Mouse (Mus musculus) splenic B cell, adult 2 months (primary cell): Measurements from ENCODE around the gene Nrk.

Experiments used
- DNase-seq: peaks from one replicate; pipeline ENCODE4 v3.0.0-alpha.2; 2011; ENCODE audit warnings: low read depth, low spot score
- H3K27me3 ChIP-seq: 2 replicates; pipeline ENCODE4 v1.6.1; 2012; ENCODE audit warnings: mild to moderate bottlenecking, low read length, moderate library complexity, mixed read lengths; ENCODE audit not compliant: control insufficient read depth, poor library complexity, insufficient read depth, severe bottlenecking
- H3K36me3 ChIP-seq: 2 replicates; pipeline ENCODE4 v1.6.1; 2012; ENCODE audit warnings: mild to moderate bottlenecking, low read length, moderate library complexity, mixed read lengths; ENCODE audit not compliant: control insufficient read depth, poor library complexity, insufficient read depth, severe bottlenecking

The Nrk gene

GRCm38 (mm10) chrX:138914041-138914776 lies at the start of gene Nrk:
TSS of gene Nrk (plus strand) at chrX:138914430.
- H3K36me3 ChIP-seq, result no peaks in the 10 kb centered on the region
- H3K27me3 ChIP-seq, result no peaks in the 10 kb centered on the region

GRCm38 (mm10) chrX:138913366-138913765 lies 864 bp upstream of the Nrk start:
- no peaks in the 10 kb centered on the region for H3K27me3 ChIP-seq
- no peak for DNase-seq

More at GRCm38 (mm10) chrX:138914041-138914776, at the start of gene Nrk:
- DNase-seq, result no peak

GRCm38 (mm10) chrX:138914777-138915114 lies 516 bp downstream of the Nrk start:
- no peak for DNase-seq
- Histone ChIP-seq H3K36me3 (no peaks in the 10 kb centered on the region), H3K27me3 (no peaks in the 10 kb centered on the region)

More at GRCm38 (mm10) chrX:138913366-138913765, 864 bp upstream of the Nrk start:
- H3K36me3 ChIP-seq, result no peaks in the 10 kb centered on the region

DNA sequence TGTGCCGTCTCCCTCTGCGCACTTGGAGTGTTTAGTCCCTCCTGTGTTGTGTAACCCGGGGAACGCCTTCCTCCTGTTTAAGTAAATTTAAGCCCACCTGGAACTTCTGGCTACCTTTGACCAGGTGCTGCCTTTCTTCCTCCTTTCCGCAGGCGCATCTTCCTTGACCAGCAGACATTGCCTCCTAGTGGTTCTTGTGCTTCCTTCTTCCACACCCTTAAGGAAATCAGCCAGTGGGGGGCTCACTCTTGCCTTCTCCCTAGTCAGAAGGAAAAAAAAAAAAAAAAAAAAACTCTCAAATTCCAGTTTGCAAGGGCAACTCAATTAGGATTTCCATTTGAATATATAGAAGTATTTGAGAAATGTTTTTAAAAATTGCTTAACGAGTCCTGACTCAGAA lies 4.8 kb downstream of the Nrk start:
- Histone ChIP-seq H3K36me3 (no peaks in the 10 kb centered on the region), H3K27me3 (no peaks in the 10 kb centered on the region)
- no peak for DNase-seq

DNA sequence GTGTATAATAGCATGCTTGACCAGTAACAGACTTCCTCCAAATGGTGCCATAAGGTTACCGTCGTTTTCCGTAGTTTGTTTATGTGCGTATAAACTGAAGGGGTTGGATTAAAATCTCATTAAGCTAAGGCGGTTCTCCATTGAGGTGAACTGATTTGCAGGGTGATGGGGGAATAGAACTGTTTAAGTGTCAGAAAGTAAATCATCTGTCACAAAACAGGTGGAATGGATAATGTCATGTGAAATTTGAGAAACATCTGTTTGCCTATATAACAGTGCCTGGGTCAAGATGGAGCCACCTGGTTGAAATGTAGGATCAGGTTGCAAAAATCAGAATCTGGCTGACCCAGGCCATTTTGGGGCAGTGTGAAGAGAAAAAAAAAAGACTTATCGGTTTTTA lies 29.7 kb downstream of the Nrk start:
- DNase-seq, result no peak
- no peaks in the 10 kb centered on the region for H3K27me3 ChIP-seq
- no peaks in the 10 kb centered on the region for H3K36me3 ChIP-seq

GRCm38 (mm10) chrX:138960713-138961112 lies 46.5 kb downstream of the Nrk start:
- H3K36me3 ChIP-seq, result no peaks in the 10 kb centered on the region
- DNase-seq, result no peak
- H3K27me3 ChIP-seq, result no peaks in the 10 kb centered on the region

- no peak for DNase-seq
- H3K36me3 ChIP-seq, result no peaks in the 10 kb centered on the region
- H3K27me3 ChIP-seq, result no peaks in the 10 kb centered on the region
These were observed 64.3 kb downstream of the Nrk start for GRCm38 (mm10) chrX:138978501-138978900.

DNA sequence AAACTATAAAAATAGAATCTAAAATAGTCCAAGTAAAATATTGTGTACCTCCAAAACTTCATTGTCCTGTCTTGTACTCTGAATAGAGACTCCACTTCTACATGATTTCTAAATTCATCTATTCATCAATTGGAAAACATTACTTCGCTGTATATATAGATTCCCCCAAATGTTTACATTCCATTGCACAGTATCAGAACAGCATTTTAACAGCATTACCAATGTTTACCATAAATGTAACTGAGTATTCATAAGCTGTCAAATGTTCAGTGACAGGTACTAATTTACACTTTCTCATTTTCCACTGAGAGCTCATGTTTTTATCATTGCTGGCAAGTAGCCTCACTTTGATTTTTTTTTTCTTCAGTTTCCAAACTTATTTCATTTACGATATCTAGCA lies 65.0 kb downstream of the Nrk start:
- no peaks in the 10 kb centered on the region for H3K27me3 ChIP-seq

DNA sequence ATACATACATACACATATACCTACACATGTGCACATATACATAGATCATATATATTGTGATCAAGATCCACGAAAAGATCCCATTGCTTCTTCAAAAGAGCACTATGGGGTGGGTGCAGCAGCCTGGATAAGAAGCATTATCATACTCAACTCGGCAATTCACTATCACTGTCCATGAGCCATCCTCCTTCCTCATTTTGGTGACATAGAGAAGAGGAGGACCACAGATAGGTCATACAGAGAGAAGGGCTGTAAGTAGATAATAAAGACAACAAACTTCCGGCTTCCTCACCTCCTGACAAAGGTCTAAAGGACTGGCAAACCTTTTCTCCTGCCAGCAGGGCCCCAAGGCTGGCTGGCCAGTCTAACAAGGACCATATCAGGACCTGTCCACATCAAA lies 100.3 kb downstream of the Nrk start:
- Histone ChIP-seq H3K27me3 (no peaks in the 10 kb centered on the region), H3K36me3 (no peaks in the 10 kb centered on the region)
- DNase-seq, result no peak

More for the DNA sequence above, 65.0 kb downstream of the Nrk start:
- no peak for DNase-seq
- no peaks in the 10 kb centered on the region for H3K36me3 ChIP-seq

- DNase-seq, result no peak
- Histone ChIP-seq H3K36me3 (no peaks in the 10 kb centered on the region), H3K27me3 (no peaks in the 10 kb centered on the region)
These were observed 102.3 kb downstream of the Nrk start for GRCm38 (mm10) chrX:139016540-139016939.

- no peaks in the 10 kb centered on the region for H3K36me3 ChIP-seq
- H3K27me3 ChIP-seq, result no peaks in the 10 kb centered on the region
- no peak for DNase-seq
These were observed 112.4 kb downstream of the Nrk start for GRCm38 (mm10) chrX:139026532-139027097.

DNA sequence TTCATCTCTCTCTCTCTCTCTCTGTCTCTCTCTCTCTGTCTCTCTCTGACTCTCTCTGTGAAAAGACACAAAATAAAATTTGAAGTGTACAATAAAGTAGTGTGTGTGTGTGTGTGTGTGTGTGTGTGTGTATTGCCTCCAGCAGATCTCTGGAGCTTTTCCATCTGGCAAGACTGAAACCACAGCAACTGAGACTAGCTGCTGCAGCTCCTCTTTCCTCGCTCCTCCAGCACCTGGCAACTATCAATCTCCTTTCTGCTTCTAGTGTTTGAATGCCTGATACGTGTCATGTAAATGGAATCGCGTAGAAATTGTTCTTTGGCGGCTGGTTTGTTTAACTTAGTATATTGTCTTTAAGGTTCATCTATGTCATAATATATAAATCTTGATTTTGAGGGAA lies 113.1 kb downstream of the Nrk start:
- no peaks in the 10 kb centered on the region for H3K36me3 ChIP-seq
- no peak for DNase-seq
- H3K27me3 ChIP-seq, result no peaks in the 10 kb centered on the region

- H3K36me3 ChIP-seq, result no peaks in the 10 kb centered on the region
- no peak for DNase-seq
- no peaks in the 10 kb centered on the region for H3K27me3 ChIP-seq
These were observed 113.7 kb downstream of the Nrk start for GRCm38 (mm10) chrX:139027909-139028308.

GRCm38 (mm10) chrX:139037666-139038065 lies 123.4 kb downstream of the Nrk start:
- Histone ChIP-seq H3K36me3 (no peaks in the 10 kb centered on the region), H3K27me3 (no peaks in the 10 kb centered on the region)
- DNase-seq, result no peak

GRCm38 (mm10) chrX:139039314-139039713 lies 125.1 kb downstream of the Nrk start:
- Histone ChIP-seq H3K36me3 (no peaks in the 10 kb centered on the region), H3K27me3 (no peaks in the 10 kb centered on the region)
- no peak for DNase-seq

GRCm38 (mm10) chrX:139041148-139041547 lies 126.9 kb downstream of the Nrk start:
- Histone ChIP-seq H3K36me3 (no peaks in the 10 kb centered on the region), H3K27me3 (no peaks in the 10 kb centered on the region)
- DNase-seq, result no peak
